Mouse (Mus musculus): ENCODE measurements at regions not wholly inside any gene's neighbourhood (a gene's known extent, or its start where the extent isn't known, plus 50 kb on each side); places are given as distances from the start of the nearest gene placed in this dataset.

DNA sequence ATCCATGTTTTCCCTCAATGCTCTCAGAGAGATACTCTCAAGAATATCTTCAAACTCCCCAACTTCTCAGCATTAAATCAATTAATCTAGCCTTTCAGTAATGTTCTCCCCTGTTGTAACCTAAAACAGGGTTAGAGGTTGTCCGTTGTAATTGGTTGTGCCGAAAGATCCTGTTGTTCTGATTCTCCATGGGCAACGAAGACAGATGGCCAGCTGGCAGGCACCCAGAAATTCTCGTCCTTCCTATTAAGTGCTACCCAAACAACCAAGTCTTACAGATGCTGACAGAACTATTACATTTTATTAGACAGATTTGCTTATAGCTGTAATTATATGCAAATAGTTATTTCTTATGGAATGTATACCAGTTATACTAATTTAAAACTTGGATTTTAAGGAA, 225.9 kb upstream of the Tacr3 start:
- in situ Hi-C loops (cut with MboI, MseI): no loop called here

DNA sequence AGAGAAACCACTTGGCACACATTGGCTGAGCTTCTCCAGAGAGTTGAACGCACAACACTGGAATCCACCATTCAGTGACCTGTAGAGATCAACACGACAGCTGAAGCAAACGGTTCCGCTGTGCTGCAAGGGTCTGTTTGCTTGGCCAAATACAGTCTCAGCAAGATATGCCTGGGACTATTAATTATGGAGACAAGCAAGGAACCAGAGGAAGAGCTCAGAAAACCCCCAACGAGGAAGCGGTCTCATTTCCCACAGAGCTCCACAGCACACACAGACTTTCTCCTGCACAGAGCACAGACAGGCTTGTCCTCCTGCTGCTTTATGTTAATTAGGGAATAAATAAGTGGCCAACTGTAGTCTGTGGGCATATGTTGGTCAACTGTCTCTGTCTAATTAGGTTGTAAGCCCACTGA, 223.4 kb upstream of the Tacr3 start:
- in situ Hi-C loops (cut with MboI, MseI): no loop called here

DNA sequence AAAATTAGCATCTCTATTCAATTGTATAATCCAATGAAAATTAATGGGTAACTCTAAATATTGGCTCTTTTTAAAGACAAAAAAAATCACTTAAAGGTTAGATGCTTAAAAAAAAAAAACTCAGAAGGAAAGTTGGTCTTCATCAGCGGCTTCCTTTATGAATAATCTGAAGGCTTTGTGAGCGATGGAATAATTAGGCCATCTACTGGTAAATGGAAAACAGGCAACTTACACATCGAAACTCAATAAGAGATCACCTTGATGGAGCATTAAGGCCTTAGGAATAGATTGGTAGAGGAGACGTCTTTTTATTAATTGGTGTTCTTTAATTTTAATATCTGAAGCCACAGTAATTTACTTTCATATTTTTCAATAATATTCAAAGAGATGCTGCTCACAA, 218.6 kb upstream of the Tacr3 start:
- in situ Hi-C loops (cut with MboI, MseI): no loop called here

DNA sequence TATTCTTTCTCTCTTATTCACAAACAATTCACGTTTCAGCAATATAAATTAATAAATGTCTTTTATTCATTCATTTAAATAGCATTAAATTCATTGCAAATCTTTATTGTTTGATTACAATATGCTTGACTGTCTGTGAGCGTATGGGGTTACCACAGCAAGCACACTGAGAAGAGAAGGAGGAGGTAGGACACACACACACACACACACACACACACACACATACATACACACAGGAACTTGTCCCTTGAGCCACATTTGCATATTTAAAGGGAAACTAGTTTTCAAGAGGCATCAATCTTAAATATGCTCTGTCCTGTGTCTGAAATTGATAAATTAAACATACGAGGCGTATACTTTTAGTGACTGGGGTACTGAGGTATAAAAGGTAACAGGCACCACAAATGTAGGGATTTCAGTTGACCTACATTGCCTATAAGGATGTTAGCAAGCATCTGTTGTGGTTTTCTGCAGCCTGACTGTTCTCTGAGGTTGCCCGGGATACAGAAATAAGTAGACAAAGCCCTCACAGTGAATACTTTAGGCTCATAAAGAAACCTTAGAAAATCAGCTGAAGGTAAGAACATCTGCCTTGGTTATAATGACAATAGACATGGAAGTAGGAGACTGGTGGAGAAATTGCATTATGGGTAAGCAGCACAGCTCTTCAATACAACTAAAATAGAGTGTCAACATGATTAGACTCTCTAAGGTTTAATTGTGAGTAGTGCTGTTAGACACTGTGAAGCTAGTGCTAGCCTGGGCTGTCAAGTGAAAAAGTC, 217.1 kb upstream of the Tacr3 start:
- in situ Hi-C loops (cut with MboI, MseI): no loop called here

DNA sequence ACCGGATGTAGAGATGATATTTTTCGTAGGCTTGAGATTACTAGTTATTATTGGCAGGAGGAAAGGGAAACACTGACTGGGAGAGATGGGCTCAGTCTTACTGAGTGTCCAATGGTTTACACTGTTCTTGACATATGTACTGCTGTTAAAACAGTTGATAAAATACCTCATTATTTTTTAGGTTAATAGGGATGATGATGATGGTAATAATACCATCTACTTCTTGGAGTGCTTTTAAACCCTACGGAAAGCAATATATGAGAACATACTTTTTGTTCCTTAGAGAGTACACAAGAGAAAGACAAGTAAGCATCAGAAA, 216.6 kb upstream of the Tacr3 start:
- in situ Hi-C loops (cut with MboI, MseI): no loop called here

DNA sequence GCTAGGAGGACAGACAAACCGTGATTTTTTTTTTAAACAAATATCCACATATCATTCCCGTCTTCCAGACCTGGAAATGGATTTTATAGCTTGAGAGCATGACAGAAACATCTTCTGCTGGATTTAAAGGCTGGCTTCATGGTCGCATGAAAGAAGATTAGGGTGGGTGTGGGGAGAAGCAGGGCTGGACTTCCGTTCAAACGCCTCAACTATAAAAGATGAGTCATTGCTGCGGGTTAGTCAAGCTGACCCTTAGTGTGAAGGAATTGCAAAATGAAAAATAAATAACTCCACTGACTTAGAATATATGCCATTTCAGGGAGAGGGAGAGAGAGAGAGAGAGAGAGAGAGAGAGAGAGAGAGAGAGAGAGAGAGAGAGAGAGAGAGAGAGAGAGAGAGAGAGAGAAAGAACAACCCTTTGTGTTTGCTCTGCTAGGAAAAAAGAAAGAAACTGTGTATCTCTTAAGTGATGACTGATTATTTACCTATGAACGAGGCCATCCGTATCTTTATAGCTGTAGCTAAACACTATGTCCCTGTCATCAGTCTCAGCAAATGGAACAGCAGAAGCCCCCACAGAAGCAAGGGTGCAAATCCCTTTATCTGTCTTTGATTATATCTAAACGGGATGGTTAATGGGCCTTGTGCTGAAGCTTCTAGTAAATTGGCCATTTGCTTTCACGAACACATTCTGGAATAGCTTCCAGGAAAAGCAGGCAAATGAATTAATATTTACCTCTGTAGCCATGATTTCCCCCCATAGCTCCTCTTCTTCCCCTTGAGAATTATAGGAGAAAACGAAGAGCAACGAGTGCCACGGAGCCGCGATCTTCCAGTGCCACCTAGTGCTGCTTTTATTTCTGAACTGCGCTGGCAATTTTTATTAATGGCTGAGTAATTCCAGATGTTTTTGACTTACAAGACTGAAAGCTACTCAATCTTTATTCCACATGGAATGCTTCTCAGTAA, 199.4 kb upstream of the Tacr3 start:
- in situ Hi-C loops (cut with MboI, MseI): no loop called here

DNA sequence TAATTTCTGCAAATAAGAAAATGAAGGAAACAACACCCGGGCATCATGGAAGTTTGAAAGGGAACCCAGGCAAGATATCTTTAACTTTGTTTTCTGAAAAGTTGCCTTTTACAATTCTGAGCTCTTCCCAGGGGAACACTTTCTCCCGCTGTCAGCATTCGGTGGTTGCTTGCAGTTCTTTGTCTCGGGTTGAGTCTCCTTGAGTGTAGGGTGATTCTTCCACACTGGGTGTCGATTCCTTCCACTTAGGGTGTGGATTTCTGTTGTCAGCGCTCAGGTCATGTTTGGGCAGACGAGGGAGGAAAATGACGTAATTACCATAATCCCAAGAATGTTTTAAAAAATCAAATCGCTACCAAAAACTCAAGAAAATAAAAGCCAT, 198.7 kb upstream of the Tacr3 start:
- in situ Hi-C loops (cut with MboI, MseI): no loop called here

DNA sequence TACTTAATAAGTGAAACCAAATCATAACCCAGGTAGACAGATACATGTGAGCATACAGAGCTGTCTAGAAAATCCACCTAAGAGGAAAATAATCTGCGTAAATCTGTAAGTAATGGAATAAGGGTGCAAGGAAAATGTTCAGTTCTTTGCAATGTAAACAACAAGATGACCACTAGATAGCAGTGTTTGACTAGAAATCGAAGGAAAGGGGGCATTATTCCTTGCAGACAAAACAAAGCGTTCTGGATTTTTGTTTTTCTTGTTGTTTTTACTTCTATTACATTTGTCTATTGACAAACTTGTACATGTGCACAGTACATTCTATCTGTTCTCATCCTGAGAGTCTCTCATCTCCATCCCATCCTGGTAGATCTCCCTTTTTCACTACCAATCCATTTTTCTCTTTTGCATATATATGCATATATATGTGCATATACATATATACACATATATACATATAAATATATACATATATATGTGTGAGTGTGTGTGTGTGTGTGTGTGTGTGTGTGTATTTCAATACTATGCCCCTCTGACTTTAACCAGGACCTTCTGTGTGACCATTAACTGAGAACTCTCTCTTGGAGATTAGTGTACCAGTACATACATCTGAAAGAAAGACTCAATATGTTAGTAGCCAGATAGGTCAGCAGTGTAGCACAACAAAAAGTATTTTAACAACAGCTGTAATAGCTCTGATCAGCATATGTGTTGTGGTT, 179.9 kb upstream of the Tacr3 start:
- in situ Hi-C loops (cut with MboI, MseI): no loop called here

DNA sequence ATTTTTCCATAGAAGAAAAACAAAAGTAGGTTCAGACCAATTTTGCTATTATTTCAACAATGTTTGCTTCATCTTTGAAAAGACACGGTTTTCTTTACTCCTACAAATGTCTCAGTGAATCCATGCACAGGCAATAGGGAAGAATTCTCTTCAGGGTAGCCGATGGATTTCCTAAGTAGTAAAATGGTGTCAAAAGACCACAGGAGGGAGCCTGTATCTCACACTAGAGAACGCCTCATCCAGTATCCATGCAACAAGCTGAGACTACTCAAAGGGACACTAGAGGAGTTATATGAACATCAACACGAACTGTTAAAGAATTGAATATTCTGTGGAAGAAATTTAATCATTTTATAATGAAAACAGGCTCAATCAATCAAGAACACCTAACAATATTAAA, 174.8 kb upstream of the Tacr3 start:
- in situ Hi-C loops (cut with MboI, MseI): no loop called here

DNA sequence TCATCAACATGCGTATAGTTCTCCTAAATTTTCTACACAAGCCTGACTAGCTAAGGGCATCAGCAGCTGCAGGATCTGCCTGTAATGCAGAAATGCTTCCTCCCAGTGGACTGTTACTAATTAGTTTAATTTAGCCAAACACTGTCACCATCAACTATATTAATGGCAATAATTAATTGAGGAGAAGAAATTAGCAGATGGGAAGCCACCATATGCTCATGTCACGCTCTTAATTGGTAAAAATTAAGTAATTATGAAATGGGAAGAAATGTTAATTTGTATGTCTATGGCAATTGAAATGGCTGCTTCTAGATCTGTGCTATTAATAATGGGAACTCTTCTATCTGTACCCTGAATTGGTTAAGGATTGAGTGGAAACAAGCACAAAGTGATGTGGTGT, 133.9 kb upstream of the Tacr3 start:
- in situ Hi-C loops (cut with MboI, MseI): no loop called here

DNA sequence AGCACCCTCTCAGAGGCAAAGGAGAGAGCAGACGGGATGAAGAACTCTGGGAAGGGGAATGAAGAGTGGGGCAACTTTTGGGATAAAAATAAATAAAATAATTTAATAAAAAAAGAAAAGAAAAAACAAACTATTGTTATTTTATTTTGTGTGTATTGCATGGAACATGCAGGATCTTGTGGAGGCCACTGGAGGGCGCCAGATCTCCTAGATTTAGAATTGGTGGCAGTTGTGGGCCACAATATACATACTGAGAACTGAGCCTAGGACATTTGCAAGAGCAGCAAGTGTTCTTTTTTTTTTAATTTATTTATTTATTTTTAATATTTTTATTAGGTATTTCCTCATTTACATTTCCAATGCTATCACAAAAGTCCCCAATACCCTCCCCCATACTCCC, 110.2 kb upstream of the Tacr3 start:
- in situ Hi-C loops (cut with MboI, MseI): no loop called here

DNA sequence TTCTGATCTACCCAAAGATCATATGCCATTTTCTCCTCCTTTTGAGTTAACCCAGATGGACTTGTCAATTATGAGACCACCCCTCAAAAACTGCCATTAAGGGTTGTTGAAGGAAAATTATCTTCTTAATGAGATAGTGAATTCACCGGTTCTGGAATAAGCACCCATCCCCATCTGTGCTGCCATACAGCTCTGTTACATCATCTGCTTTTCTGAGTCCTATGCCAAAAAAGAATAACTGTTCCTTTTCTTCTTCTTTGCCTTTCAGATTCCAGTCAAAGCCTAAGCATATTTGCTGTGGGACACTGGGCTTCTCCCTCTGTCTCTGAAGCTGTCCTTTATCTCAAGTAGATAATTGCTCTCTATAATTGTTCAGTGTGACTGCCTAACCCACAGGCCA, 93.1 kb upstream of the Tacr3 start:
- in situ Hi-C loops (cut with MboI, MseI): no loop called here

DNA sequence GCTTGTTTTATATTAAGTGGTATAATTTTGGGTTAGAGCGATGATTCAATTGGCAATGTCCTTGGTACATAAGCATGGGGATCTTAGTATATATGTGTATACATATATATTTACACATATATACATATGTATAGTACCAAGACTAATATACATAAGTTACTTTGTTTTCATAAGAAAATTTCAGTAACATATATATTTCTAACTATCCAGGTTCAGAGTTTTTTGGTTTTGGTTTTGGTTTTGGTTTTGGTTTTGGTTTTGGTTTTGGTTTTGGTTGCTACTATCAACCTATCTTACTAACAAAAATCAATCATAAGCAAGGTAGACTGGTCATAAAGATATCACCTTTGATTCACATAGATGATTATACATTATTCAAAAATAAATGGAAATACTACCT, 67.7 kb upstream of the Tacr3 start:
- in situ Hi-C loops (cut with MboI, MseI): no loop called here

DNA sequence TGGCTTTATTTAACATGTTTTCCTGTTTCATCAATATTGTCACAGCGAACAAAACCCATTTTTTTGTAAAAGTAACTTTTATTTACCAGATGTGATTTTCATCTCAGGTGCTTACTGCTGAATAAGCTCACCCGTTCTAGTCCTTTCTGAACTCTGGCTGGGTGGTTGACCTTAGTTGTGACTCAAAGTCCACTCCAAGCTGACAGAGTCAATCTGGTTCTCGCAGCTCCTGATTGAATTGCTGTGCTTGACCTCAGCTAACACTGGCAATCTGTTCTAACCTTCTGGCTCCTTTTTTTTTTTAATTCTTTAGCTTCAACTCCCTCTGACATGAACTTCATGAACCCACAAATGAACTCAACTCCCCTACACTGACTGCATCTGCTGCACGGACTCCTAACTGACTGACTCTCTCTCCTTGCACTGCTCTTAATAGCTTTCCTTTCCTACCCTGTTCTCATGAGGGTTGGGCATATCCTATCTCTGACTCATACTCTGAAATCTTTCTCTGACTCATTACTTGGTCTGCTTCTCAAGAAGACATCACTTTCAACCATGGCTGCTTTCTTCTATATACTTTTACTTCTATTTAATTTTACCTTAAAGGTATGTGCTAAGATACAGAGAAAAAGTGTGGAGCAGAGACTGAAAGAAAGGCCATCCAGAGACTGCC, 65.4 kb upstream of the Tacr3 start:
- in situ Hi-C loops (cut with MboI, MseI): no loop called here
